Mouse (Mus musculus) embryonic facial prominence, embryonic 13.5 days (tissue): ENCODE results near the gene Epha4. TPM values are rescaled to one million over a fixed set of nuclear protein-coding genes. Genes with fewer than 3 reads are reported as not detected.

Source experiments
- ATAC-seq: fragments of 200-750 bp; cut with Nextera tagmentation; 2 replicates; pipeline ENCODE4 v1.8.0; 2017; ENCODE audit warnings: low read depth; ENCODE audit not compliant: insufficient number of reproducible peaks, insufficient read depth, low FRiP score, low TSS enrichment
- H3K27ac ChIP-seq: fragments of 300-500 bp; sonication (generic); 2 replicates; pipeline ENCODE4 v1.5.1; 2015; ENCODE audit warnings: moderate library complexity, mild to moderate bottlenecking, inconsistent platforms
- H3K27me3 ChIP-seq: fragments of 300-500 bp; sonication (generic); 2 replicates; pipeline ENCODE4 v1.6.1; 2015; ENCODE audit warnings: mild to moderate bottlenecking, inconsistent platforms
- H3K36me3 ChIP-seq: fragments of 300-500 bp; sonication (generic); 2 replicates; pipeline ENCODE4 v1.6.1; 2015; ENCODE audit warnings: mild to moderate bottlenecking, inconsistent platforms
- H3K4me1 ChIP-seq: fragments of 300-500 bp; sonication (generic); 2 replicates; pipeline ENCODE4 v1.6.1; 2015; ENCODE audit warnings: inconsistent platforms
- H3K4me2 ChIP-seq: fragments of 300-500 bp; sonication (generic); 2 replicates; pipeline ENCODE4 v1.6.1; 2015; ENCODE audit warnings: moderate library complexity, mild to moderate bottlenecking, inconsistent platforms
- H3K4me3 ChIP-seq: fragments of 300-500 bp; sonication (generic); 2 replicates; pipeline ENCODE4 v1.5.1; 2015; ENCODE audit warnings: mild to moderate bottlenecking, inconsistent platforms
- H3K9ac ChIP-seq: fragments of 300-500 bp; sonication (generic); 2 replicates; pipeline ENCODE4 v1.6.1; 2015; ENCODE audit warnings: mild to moderate bottlenecking, inconsistent platforms
- H3K9me3 ChIP-seq: fragments of 300-500 bp; sonication (generic); 2 replicates; pipeline ENCODE4 v1.6.1; 2016; ENCODE audit warnings: inconsistent platforms
- WGBS: fragments of 180-500 bp; shearing (Covaris S2); methylation state at CpG from one replicate; pipeline ENCODE4 v1.1.7; 2015; ENCODE audit warnings: mixed read lengths; 5-methylcytosine and 5-hydroxymethylcytosine counted together
- polyA plus RNA-seq: library from polyadenylated mRNA; unstranded; fragments of >200 nt; fragmentation: Nextera tagmentation; extraction: Ambion mirVana; gene quantifications from 2 replicates; pipeline ENCODE4 v1.2.1, GENCODE M21; 2015

Epha4 gene
- polyA plus RNA-seq, 1 experiment from 2014 or later, result 65.9 TPM

GRCm38 (mm10) chr1:77435045-77435444, 79.8 kb downstream of the Epha4 start:
- Histone ChIP-seq H3K27ac (no peak overlapping the region), H3K9ac (no peak overlapping the region), H3K4me1 (peaks cover 17% of the 10 kb centered on the region; the same call in 1 of the 2 replicates), H3K4me3 (no peak overlapping the region), H3K9me3 (no peaks in the 10 kb centered on the region), H3K27me3 (no peaks in the 10 kb centered on the region), H3K36me3 (peaks cover 16% of the 10 kb centered on the region), H3K4me2 (no peak overlapping the region)
- no peak for ATAC-seq
- WGBS, result 37% methylated on average over 4 of the region's 4 CpGs

GRCm38 (mm10) chr1:77433148-77433547, 81.7 kb downstream of the Epha4 start:
- 95% methylated on average over 3 of the region's 3 CpGs for WGBS

GRCm38 (mm10) chr1:77432489-77432888, 82.4 kb downstream of the Epha4 start:
- Histone ChIP-seq H3K4me1 (peaks cover 12% of the 10 kb centered on the region), H3K9ac (no peak overlapping the region), H3K4me2 (no peak overlapping the region), H3K27ac (no peak overlapping the region), H3K9me3 (no peaks in the 10 kb centered on the region), H3K4me3 (no peak overlapping the region), H3K36me3 (peaks cover 23% of the 10 kb centered on the region), H3K27me3 (no peaks in the 10 kb centered on the region)
- 86% methylated on average over 2 of the region's 2 CpGs for WGBS
- ATAC-seq, result no peak

More at GRCm38 (mm10) chr1:77433148-77433547, 81.7 kb downstream of the Epha4 start:
- no peak overlapping the region for H3K27ac ChIP-seq
- no peak overlapping the region for H3K9ac ChIP-seq
- H3K36me3 ChIP-seq, result peaks cover 23% of the 10 kb centered on the region
- H3K9me3 ChIP-seq, result no peaks in the 10 kb centered on the region
- no peak overlapping the region for H3K4me2 ChIP-seq
- no peak for ATAC-seq
- no peaks in the 10 kb centered on the region for H3K27me3 ChIP-seq
- no peak overlapping the region for H3K4me3 ChIP-seq
- H3K4me1 ChIP-seq, result peaks cover 15% of the 10 kb centered on the region

GRCm38 (mm10) chr1:77429174-77429573, 85.7 kb downstream of the Epha4 start:
- Histone ChIP-seq H3K27ac (no peak overlapping the region), H3K9ac (no peak overlapping the region), H3K9me3 (no peaks in the 10 kb centered on the region), H3K4me3 (no peak overlapping the region), H3K4me2 (no peak overlapping the region), H3K36me3 (peaks cover 39% of the 10 kb centered on the region), H3K4me1 (peaks cover 9% of the 10 kb centered on the region), H3K27me3 (no peaks in the 10 kb centered on the region)
- ATAC-seq, result no peak
- 67% methylated on average over 6 of the region's 6 CpGs for WGBS

- Histone ChIP-seq H3K27ac (no peak overlapping the region), H3K4me1 (peaks cover 16% of the 10 kb centered on the region), H3K9ac (no peak overlapping the region), H3K27me3 (no peaks in the 10 kb centered on the region), H3K36me3 (peaks cover 42% of the 10 kb centered on the region), H3K4me3 (no peak overlapping the region), H3K4me2 (no peak overlapping the region), H3K9me3 (no peaks in the 10 kb centered on the region)
- ATAC-seq, result no peak
- WGBS, result 61% methylated on average over 6 of the region's 6 CpGs
These were observed 87.9 kb downstream of the Epha4 start for GRCm38 (mm10) chr1:77426956-77427355.

- no peak for ATAC-seq
- Histone ChIP-seq H3K9ac (no peak overlapping the region), H3K27me3 (no peaks in the 10 kb centered on the region), H3K4me2 (no peak overlapping the region), H3K27ac (no peak overlapping the region), H3K9me3 (no peaks in the 10 kb centered on the region), H3K4me1 (peaks cover 30% of the 10 kb centered on the region), H3K4me3 (no peak overlapping the region), H3K36me3 (peaks cover 38% of the 10 kb centered on the region)
- WGBS, result 83% methylated on average over 3 of the region's 3 CpGs
These were observed 89.7 kb downstream of the Epha4 start for GRCm38 (mm10) chr1:77425171-77425570.

- Histone ChIP-seq H3K27me3 (no peaks in the 10 kb centered on the region), H3K4me3 (no peak overlapping the region), H3K9ac (no peak overlapping the region), H3K4me2 (no peak overlapping the region), H3K9me3 (no peaks in the 10 kb centered on the region), H3K36me3 (peaks cover 24% of the 10 kb centered on the region), H3K27ac (no peak overlapping the region; the same call in 1 of the 2 replicates), H3K4me1 (peaks cover 35% of the 10 kb centered on the region)
- 75% methylated on average over 3 of the region's 3 CpGs for WGBS
- ATAC-seq, result no peak
These were observed 93.8 kb downstream of the Epha4 start for GRCm38 (mm10) chr1:77421081-77421480.

- 56% methylated on average over 2 of the region's 2 CpGs for WGBS
- peaks cover 17% of the 10 kb centered on the region for H3K36me3 ChIP-seq
- H3K9ac ChIP-seq, result no peak overlapping the region
These were observed 94.5 kb downstream of the Epha4 start for GRCm38 (mm10) chr1:77420348-77420747.

GRCm38 (mm10) chr1:77416872-77417271, 98.0 kb downstream of the Epha4 start:
- H3K9ac ChIP-seq, result no peak overlapping the region
- no peak for ATAC-seq
- 76% methylated on average over 4 of the region's 4 CpGs for WGBS

More at GRCm38 (mm10) chr1:77420348-77420747, 94.5 kb downstream of the Epha4 start:
- peaks cover 35% of the 10 kb centered on the region for H3K4me1 ChIP-seq
- H3K9me3 ChIP-seq, result no peaks in the 10 kb centered on the region
- H3K4me3 ChIP-seq, result no peak overlapping the region
- no peak for ATAC-seq
- no peaks in the 10 kb centered on the region for H3K27me3 ChIP-seq
- H3K4me2 ChIP-seq, result no peak overlapping the region
- H3K27ac ChIP-seq, result no peak overlapping the region

GRCm38 (mm10) chr1:77412871-77413669, 101.8 kb downstream of the Epha4 start:
- no peak for ATAC-seq
- H3K9me3 ChIP-seq, result no peaks in the 10 kb centered on the region
- H3K4me2 ChIP-seq, result no peak overlapping the region
- no peak overlapping the region for H3K4me3 ChIP-seq
- no peak overlapping the region for H3K27ac ChIP-seq
- 0 out of 2 replicates have a peak, but pooled peaks cover 4% of the 10 kb centered on the region for H3K36me3 ChIP-seq
- 59% methylated on average over 9 of the region's 9 CpGs for WGBS
- H3K9ac ChIP-seq, result no peak overlapping the region
- peaks cover 28% of the 10 kb centered on the region for H3K4me1 ChIP-seq
- H3K27me3 ChIP-seq, result no peaks in the 10 kb centered on the region

More at GRCm38 (mm10) chr1:77416872-77417271, 98.0 kb downstream of the Epha4 start:
- Histone ChIP-seq H3K36me3 (0 out of 2 replicates have a peak, but pooled peaks cover 4% of the 10 kb centered on the region), H3K27me3 (no peaks in the 10 kb centered on the region), H3K4me2 (no peak overlapping the region), H3K9me3 (no peaks in the 10 kb centered on the region), H3K4me3 (no peak overlapping the region), H3K27ac (no peak overlapping the region), H3K4me1 (peaks cover 27% of the 10 kb centered on the region)

- H3K9me3 ChIP-seq, result no peaks in the 10 kb centered on the region
- H3K27ac ChIP-seq, result no peak overlapping the region
- H3K36me3 ChIP-seq, result 0 out of 2 replicates have a peak, but pooled peaks cover 4% of the 10 kb centered on the region
- H3K4me1 ChIP-seq, result peaks cover 36% of the 10 kb centered on the region
- no peak overlapping the region for H3K9ac ChIP-seq
- no peaks in the 10 kb centered on the region for H3K27me3 ChIP-seq
- no peak overlapping the region for H3K4me2 ChIP-seq
- no peak for ATAC-seq
- WGBS, result 88% methylated on average over 13 of the region's 13 CpGs
- no peak overlapping the region for H3K4me3 ChIP-seq
These were observed 102.6 kb downstream of the Epha4 start for GRCm38 (mm10) chr1:77412285-77412684.

- Histone ChIP-seq H3K4me2 (no peak overlapping the region), H3K4me1 (peaks cover 34% of the 10 kb centered on the region), H3K4me3 (no peak overlapping the region), H3K36me3 (0 out of 2 replicates have a peak, but pooled peaks cover 4% of the 10 kb centered on the region), H3K27ac (no peak overlapping the region), H3K9ac (no peak overlapping the region), H3K9me3 (no peaks in the 10 kb centered on the region), H3K27me3 (no peaks in the 10 kb centered on the region)
- WGBS, result 89% methylated on average over 4 of the region's 4 CpGs
- ATAC-seq, result no peak
These were observed 103.7 kb downstream of the Epha4 start for GRCm38 (mm10) chr1:77411222-77411621.
